18 mouse cellular contexts compared by ENCODE assay signal in genomic region chr9:47534573-47535475, GRCm38 (mm10). TPM values are rescaled to one million over a fixed set of nuclear protein-coding genes. Genes with fewer than 3 reads are reported as not detected.
DNase-seq lines count a peak whose midpoint lies in the region; ATAC-seq and TF ChIP-seq lines count a peak whose summit lies in the region.
"Had no signal": no experiment of that assay in that cellular context is flagged by ENCODE, and none has a peak within 500 bp of the region (broad histone marks: within the 10 kb centered on the region; RNA-seq: fewer than 3 reads in every experiment).

No protein-coding gene starts in this region.

- peaks cover 8% of the 10 kb centered on the region for H3K4me1 ChIP-seq in liver, embryonic 11.5 days (replicated peaks; ENCODE audit: control insufficient read depth, insufficient read depth, low read length)
- H3K4me1 ChIP-seq in cerebellum, adult 2 months (ENCODE audit: control insufficient read depth, insufficient read depth, low read length), result peaks cover 5% of the 10 kb centered on the region; the same call in 1 of the 2 replicates
- peaks cover 14% of the 10 kb centered on the region for H3K4me1 ChIP-seq in forebrain, postnatal 0 days (ENCODE audit: insufficient read depth)

- no peak; the same call in 1 of the 2 replicates for TF ChIP-seq CTCF in cerebellum, adult 2 months (IDR thresholded peaks at IDR 0.05; ENCODE audit: borderline replicate concordance, insufficient read depth, low read depth, low read length)
- peak; percentile 53 for TF ChIP-seq CTCF in forebrain, postnatal 0 days (IDR thresholded peaks at IDR 0.05; ENCODE audit: low read depth)

- H3K9ac ChIP-seq in liver, embryonic 11.5 days (ENCODE audit: low read depth, low read length), result no peak overlapping the region
- peak overlapping the region; percentile 22; the same call in 1 of the 2 replicates for H3K9ac ChIP-seq in forebrain, postnatal 0 days
- H3K9ac ChIP-seq: liver, postnatal 0 days had no signal

- H3K4me2 ChIP-seq in liver, embryonic 11.5 days, result no peak overlapping the region
- H3K4me2 ChIP-seq in forebrain, postnatal 0 days (ENCODE audit: low read depth), result peak overlapping the region; percentile 33

- no peak for ATAC-seq in liver, embryonic 11.5 days (replicated peaks; ENCODE audit: low FRiP score)
- no peak for ATAC-seq in forebrain, postnatal 0 days
- ATAC-seq: liver, postnatal 0 days had no signal

- WGBS in liver, embryonic 11.5 days, result 78% methylated on average over 11 of the region's 11 CpGs
- WGBS in cerebellum, adult 2 months, result 50% methylated on average over 11 of the region's 11 CpGs
- 67% methylated on average over 11 of the region's 11 CpGs for WGBS in forebrain, postnatal 0 days

- TF ChIP-seq POLR2A in cerebellum, adult 2 months (IDR thresholded peaks at IDR 0.05; ENCODE audit: borderline replicate concordance, insufficient read depth, low read length), result no peak

- no peak overlapping the region for H3K27ac ChIP-seq in liver, embryonic 11.5 days (ENCODE audit: low read depth, low read length)
- no peak overlapping the region for H3K27ac ChIP-seq in cerebellum, adult 2 months (ENCODE audit: insufficient read depth, low read length)
- no peak overlapping the region for H3K27ac ChIP-seq in forebrain, postnatal 0 days (ENCODE audit: low read depth, low read length)
- H3K27ac ChIP-seq: embryonic facial prominence, embryonic 10.5 days had no signal

- no peaks in the 10 kb centered on the region for H3K9me3 ChIP-seq in liver, embryonic 11.5 days (ENCODE audit: control insufficient read depth, low read length)
- H3K9me3 ChIP-seq in forebrain, postnatal 0 days (ENCODE audit: low read length), result no peaks in the 10 kb centered on the region
- H3K9me3 ChIP-seq: embryonic facial prominence, embryonic 10.5 days had no signal

- no peaks in the 10 kb centered on the region for H3K36me3 ChIP-seq in liver, embryonic 11.5 days (ENCODE audit: control insufficient read depth, insufficient read depth, low read length)
- 0 out of 2 replicates have a peak, but pooled peaks cover 2% of the 10 kb centered on the region for H3K36me3 ChIP-seq in forebrain, postnatal 0 days (ENCODE audit: insufficient read depth)

- peaks cover 36% of the 10 kb centered on the region for H3K27me3 ChIP-seq in liver, embryonic 11.5 days (replicated peaks; ENCODE audit: control insufficient read depth, insufficient read depth, low read length)
- H3K27me3 ChIP-seq in cerebellum, adult 2 months (ENCODE audit: control insufficient read depth, insufficient read depth, low read length), result no peaks in the 10 kb centered on the region
- H3K27me3 ChIP-seq in forebrain, postnatal 0 days (ENCODE audit: insufficient read depth, low read length), result no peaks in the 10 kb centered on the region

- peak; percentile 19 for DNase-seq in cerebellum, adult 11 months
- no peak for DNase-seq in cerebellum, postnatal 4 days (ENCODE audit: low spot score in 2 of 2)
- DNase-seq in liver, result peak; percentile 7
- no peak for DNase-seq in liver, embryonic 11.5 days (ENCODE audit: low spot score)
- DNase-seq in cerebellum, adult 2 months, result peak; percentile 38 to 65
- peak; percentile 50 for DNase-seq in forebrain, postnatal 0 days
- no peak for DNase-seq in lung, postnatal 10 days
- no peak for DNase-seq in gastrocnemius, adult 8-10 months (ENCODE audit: low spot score in 2 of 2)
- DNase-seq: adrenal gland, postnatal 10 days; kidney, adult 2 months; kidney, postnatal 36 days; layer of hippocampus, postnatal 36 days; liver, postnatal 0 days; lung, postnatal 4 days; retina, postnatal 1 day had no signal

- H3K4me3 ChIP-seq in liver, embryonic 11.5 days (ENCODE audit: low read depth, low read length), result no peak overlapping the region
- no peak overlapping the region for H3K4me3 ChIP-seq in cerebellum, adult 2 months (replicated peaks; ENCODE audit: insufficient read depth, low read depth, low read length)
- peak overlapping the region; percentile 16 for H3K4me3 ChIP-seq in forebrain, postnatal 0 days (ENCODE audit: low read depth, low read length)
- H3K4me3 ChIP-seq: erythroblast, embryonic 14.5 days had no signal

RNA-seq across cellular contexts. Expression of gene Cadm1, which starts 4.9 kb away (rescaled TPM):
- polyA plus RNA-seq in liver, embryonic 11.5 days (2014; fragmentation: Nextera tagmentation; extraction: Ambion mirVana), result 27.6 and 28.1 TPM in 2 replicates
- polyA plus RNA-seq in cerebellum, adult 2 months (2012; rRNA removed), result 55.9 and 66.7 TPM in 2 replicates
- 223 and 289 TPM in 2 replicates for total RNA-seq in forebrain, postnatal 0 days (2014; rRNA removed)
- polyA plus RNA-seq in forebrain, postnatal 0 days (2015; fragmentation: Nextera tagmentation; extraction: Ambion mirVana), result 272 and 381 TPM in 2 replicates
- 1 to 10 TPM; 3.8 to 8.5 (median 6.1) TPM for total RNA-seq in gastrocnemius, adult 8-10 months (2022)
- total RNA-seq: granulocyte monocyte progenitor cell, adult 5-6 weeks had no signal

Comparison
In these comparisons a context has a peak if more than half of its experiments do, and no peak if none do; other contexts are left out.
1. DNase-seq: peak in cerebellum, adult 11 months (single experiment), liver (single experiment), cerebellum, adult 2 months (2 of 2) and forebrain, postnatal 0 days (single experiment); none in cerebellum, postnatal 4 days (0 of 2), liver, embryonic 11.5 days (single experiment), lung, postnatal 10 days (single experiment) and gastrocnemius, adult 8-10 months (0 of 2).